Mouse (Mus musculus) heart, embryonic 16.5 days (tissue): Measurements from ENCODE around the gene Tbx15. TPM values are rescaled to one million over a fixed set of nuclear protein-coding genes. Genes with fewer than 3 reads are reported as not detected.

Experiments
- ATAC-seq: fragments of 200-750 bp; cut with Nextera tagmentation; replicated peaks from 2 replicates; pipeline ENCODE4 v1.8.0; 2017; ENCODE audit warnings: moderate number of reproducible peaks; ENCODE audit not compliant: insufficient read depth, low FRiP score; ENCODE audit errors: extremely low read depth
- H3K27ac ChIP-seq: fragments of 300-500 bp; sonication (generic); 2 replicates; pipeline ENCODE4 v1.5.1; 2014; ENCODE audit warnings: mild to moderate bottlenecking, low read length, control low read depth, moderate library complexity
- H3K27me3 ChIP-seq: fragments of 300-500 bp; sonication (generic); 2 replicates; pipeline ENCODE4 v1.6.1; 2014; ENCODE audit warnings: low read length, mixed read lengths; ENCODE audit not compliant: control insufficient read depth, insufficient read depth
- H3K36me3 ChIP-seq: fragments of 300-500 bp; sonication (generic); 2 replicates; pipeline ENCODE4 v1.6.1; 2014; ENCODE audit not compliant: control insufficient read depth, insufficient read depth
- H3K4me1 ChIP-seq: fragments of 300-500 bp; sonication (generic); 2 replicates; pipeline ENCODE4 v1.6.1; 2014; ENCODE audit warnings: low read length, mixed read lengths; ENCODE audit not compliant: control insufficient read depth, insufficient read depth
- H3K4me2 ChIP-seq: fragments of 300-500 bp; sonication (generic); 2 replicates; pipeline ENCODE4 v1.6.1; 2014; ENCODE audit warnings: low read depth, mild to moderate bottlenecking, control low read depth, low read length
- H3K4me3 ChIP-seq: fragments of 300-500 bp; sonication (generic); 2 replicates; pipeline ENCODE4 v1.5.1; 2014; ENCODE audit warnings: mild to moderate bottlenecking, control low read depth, low read length
- H3K9ac ChIP-seq: fragments of 300-500 bp; sonication (generic); 2 replicates; pipeline ENCODE4 v1.6.1; 2014; ENCODE audit warnings: low read length, control low read depth
- H3K9me3 ChIP-seq: fragments of 300-500 bp; sonication (generic); replicated peaks from 2 replicates; pipeline ENCODE4 v1.6.1; 2016; ENCODE audit warnings: low read length; ENCODE audit not compliant: control insufficient read depth
- WGBS: fragments of 180-500 bp; shearing (Covaris S2); extraction: QIAGEN DNeasy Blood & Tissue Kit; methylation state at CpG from one replicate; pipeline ENCODE4 v1.1.7; 2014; 5-methylcytosine and 5-hydroxymethylcytosine counted together
- polyA plus RNA-seq: library from polyadenylated mRNA; unstranded; fragments of >200 nt; fragmentation: Nextera tagmentation; extraction: Ambion mirVana; gene quantifications from 2 replicates; pipeline ENCODE4 v1.2.1, GENCODE M21; 2015

Gene Tbx15
- polyA plus RNA-seq, 1 experiment from 2014 or later, result 0.12 TPM

- Histone ChIP-seq H3K4me2 (no peak overlapping the region), H3K36me3 (no peaks in the 10 kb centered on the region), H3K27me3 (peaks cover 86% of the 10 kb centered on the region), H3K4me1 (no peaks in the 10 kb centered on the region), H3K9ac (no peak overlapping the region), H3K4me3 (no peak overlapping the region), H3K27ac (no peak overlapping the region), H3K9me3 (no peaks in the 10 kb centered on the region)
- no peak for ATAC-seq
- WGBS, result 4% methylated on average over 18 of the region's 18 CpGs
These were observed 21.2 kb downstream of the Tbx15 start for GRCm38 (mm10) chr3:99261371-99261791.

GRCm38 (mm10) chr3:99261986-99262385 is 21.8 kb downstream of the Tbx15 start:
- H3K4me3 ChIP-seq, result no peak overlapping the region
- no peak for ATAC-seq
- H3K27ac ChIP-seq, result no peak overlapping the region
- H3K36me3 ChIP-seq, result no peaks in the 10 kb centered on the region
- no peaks in the 10 kb centered on the region for H3K4me1 ChIP-seq
- H3K9me3 ChIP-seq, result no peaks in the 10 kb centered on the region
- H3K9ac ChIP-seq, result no peak overlapping the region
- 21% methylated on average over 2 of the region's 2 CpGs for WGBS
- H3K4me2 ChIP-seq, result no peak overlapping the region
- peaks cover 86% of the 10 kb centered on the region for H3K27me3 ChIP-seq

DNA sequence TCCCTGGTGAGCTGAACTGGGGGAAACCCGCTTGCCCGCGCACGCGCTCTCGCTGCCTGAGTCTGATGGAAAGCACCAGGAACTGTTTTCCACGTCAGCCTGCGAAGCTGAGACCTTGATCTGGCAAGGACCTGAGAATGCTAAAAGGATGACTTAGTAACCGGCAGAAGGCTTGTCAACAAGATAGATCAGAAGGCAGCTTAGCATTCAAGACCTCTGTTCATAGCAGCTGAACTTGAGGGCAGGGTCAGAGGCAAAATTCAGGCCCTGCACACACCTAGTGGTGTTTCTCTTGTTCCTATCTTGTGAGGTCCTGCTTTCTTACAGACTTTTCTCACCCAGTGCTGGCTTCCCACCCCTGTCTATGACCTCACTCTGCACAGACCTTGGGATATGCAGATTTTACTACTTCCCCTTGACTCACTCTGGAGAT is 23.3 kb downstream of the Tbx15 start:
- Histone ChIP-seq H3K4me1 (no peaks in the 10 kb centered on the region), H3K4me3 (no peak overlapping the region), H3K27me3 (peaks cover 74% of the 10 kb centered on the region), H3K9me3 (no peaks in the 10 kb centered on the region), H3K9ac (no peak overlapping the region), H3K27ac (no peak overlapping the region), H3K4me2 (no peak overlapping the region), H3K36me3 (no peaks in the 10 kb centered on the region)
- 19% methylated on average over 9 of the region's 9 CpGs for WGBS
- no peak for ATAC-seq

DNA sequence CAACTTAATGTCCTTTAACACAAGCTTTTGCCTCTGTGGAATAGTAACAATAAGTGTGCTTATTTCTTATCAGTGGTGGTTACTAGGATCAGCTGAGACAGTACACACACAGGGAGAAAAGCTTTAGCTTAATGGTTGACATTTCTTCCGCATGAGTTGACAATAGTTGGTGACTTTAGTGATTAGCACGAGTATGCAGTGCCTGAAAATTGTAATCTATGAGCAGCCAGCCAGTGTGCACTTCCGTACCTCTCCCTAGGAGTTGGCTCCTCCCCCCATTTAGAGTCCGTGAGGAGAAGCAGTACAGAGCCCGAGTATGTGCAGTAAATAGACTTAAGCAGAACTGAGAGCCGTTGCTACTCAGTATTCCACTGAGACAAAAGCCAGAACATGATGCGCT is 24.5 kb downstream of the Tbx15 start:
- no peak for ATAC-seq
- Histone ChIP-seq H3K4me2 (no peak overlapping the region), H3K27ac (no peak overlapping the region), H3K4me1 (no peaks in the 10 kb centered on the region), H3K4me3 (no peak overlapping the region), H3K36me3 (no peaks in the 10 kb centered on the region), H3K9ac (no peak overlapping the region), H3K27me3 (peaks cover 65% of the 10 kb centered on the region), H3K9me3 (no peaks in the 10 kb centered on the region)
- 27% methylated on average over 7 of the region's 7 CpGs for WGBS

DNA sequence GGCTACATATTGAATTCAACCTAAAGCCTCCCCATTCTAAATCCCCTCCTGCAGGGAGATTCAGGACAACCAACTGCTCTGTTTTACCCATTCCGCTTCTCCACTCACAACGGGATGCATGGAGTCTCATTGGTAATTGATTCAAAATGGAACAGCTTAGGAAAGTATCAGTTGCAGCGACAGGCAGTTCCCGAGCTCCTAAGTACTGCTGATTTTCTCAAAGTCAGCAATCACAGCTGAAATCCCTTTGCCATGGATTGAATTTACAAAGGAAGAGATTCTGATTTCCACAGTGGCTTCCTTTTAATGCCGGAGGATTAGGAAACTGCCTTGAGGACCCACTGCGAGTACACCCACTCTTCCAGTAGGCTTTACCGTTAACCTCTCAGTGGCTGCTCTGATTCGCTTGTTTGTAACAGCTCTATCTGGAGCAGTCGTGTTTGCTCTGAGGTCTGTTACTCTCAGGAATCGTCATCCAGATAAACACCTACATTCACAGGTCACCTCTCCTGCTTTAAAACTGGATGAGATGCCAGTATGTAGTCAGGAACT is 26.6 kb downstream of the Tbx15 start:
- H3K9ac ChIP-seq, result no peak overlapping the region
- no peak overlapping the region for H3K4me2 ChIP-seq
- no peak for ATAC-seq
- no peak overlapping the region for H3K4me3 ChIP-seq
- H3K9me3 ChIP-seq, result no peaks in the 10 kb centered on the region
- no peaks in the 10 kb centered on the region for H3K4me1 ChIP-seq
- no peaks in the 10 kb centered on the region for H3K36me3 ChIP-seq
- no peak overlapping the region for H3K27ac ChIP-seq
- WGBS, result 46% methylated on average over 10 of the region's 10 CpGs
- H3K27me3 ChIP-seq, result peaks cover 49% of the 10 kb centered on the region

- Histone ChIP-seq H3K4me1 (no peaks in the 10 kb centered on the region), H3K4me3 (no peak overlapping the region), H3K27me3 (0 out of 2 replicates have a peak, but pooled peaks cover 2% of the 10 kb centered on the region), H3K36me3 (no peaks in the 10 kb centered on the region), H3K27ac (no peak overlapping the region), H3K9me3 (no peaks in the 10 kb centered on the region), H3K4me2 (no peak overlapping the region), H3K9ac (no peak overlapping the region)
- WGBS, result 50% methylated on average over 12 of the region's 12 CpGs
- ATAC-seq, result no peak
These were observed 37.9 kb downstream of the Tbx15 start for GRCm38 (mm10) chr3:99277973-99278580.

DNA sequence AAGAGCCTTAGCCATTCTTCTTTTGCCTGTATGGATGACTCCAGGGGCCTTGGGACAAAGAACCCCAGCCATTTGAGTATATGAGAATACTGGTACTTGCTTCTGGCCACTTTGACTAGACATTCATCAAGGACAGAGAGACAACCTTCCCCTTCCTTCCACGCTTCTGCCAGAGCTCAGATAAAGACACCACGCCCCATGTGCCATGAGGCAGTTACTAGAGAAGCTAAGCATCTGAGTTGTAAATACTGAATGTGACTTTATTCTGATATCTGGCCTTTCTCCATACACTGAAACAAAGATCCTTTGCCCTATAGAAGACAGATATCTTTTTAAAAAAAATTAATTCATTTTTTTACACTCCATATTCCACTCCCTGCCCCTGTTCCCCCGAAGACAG is 39.5 kb downstream of the Tbx15 start:
- Histone ChIP-seq H3K27me3 (0 out of 2 replicates have a peak, but pooled peaks cover 2% of the 10 kb centered on the region), H3K27ac (no peak overlapping the region), H3K36me3 (no peaks in the 10 kb centered on the region), H3K4me2 (no peak overlapping the region), H3K4me1 (no peaks in the 10 kb centered on the region), H3K4me3 (no peak overlapping the region), H3K9ac (no peak overlapping the region), H3K9me3 (no peaks in the 10 kb centered on the region)
- ATAC-seq, result no peak
- WGBS, result 65% methylated on average over 3 of the region's 3 CpGs

DNA sequence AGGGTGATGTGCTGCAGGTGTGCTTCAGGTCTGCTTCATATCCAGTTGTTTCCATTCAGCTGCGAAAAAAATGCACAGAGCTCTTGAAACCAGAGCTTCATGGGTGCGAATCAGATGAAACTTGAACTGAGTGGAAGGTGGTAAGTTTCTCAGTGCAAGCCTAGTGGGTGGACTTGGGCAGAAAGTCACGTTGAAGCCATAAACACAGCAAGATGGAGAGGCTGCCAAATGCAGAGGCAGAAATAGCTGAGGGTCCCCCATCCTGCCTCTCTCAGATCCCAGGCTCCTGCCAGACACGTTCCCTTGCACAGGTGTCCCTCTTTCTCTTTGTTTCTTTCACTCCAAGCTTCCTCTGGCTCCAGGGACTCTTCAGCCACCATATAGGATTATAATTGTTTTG is 41.3 kb downstream of the Tbx15 start:
- 63% methylated on average over 4 of the region's 4 CpGs for WGBS
- Histone ChIP-seq H3K4me1 (no peaks in the 10 kb centered on the region), H3K27me3 (0 out of 2 replicates have a peak, but pooled peaks cover 2% of the 10 kb centered on the region), H3K4me2 (no peak overlapping the region), H3K36me3 (no peaks in the 10 kb centered on the region), H3K9me3 (no peaks in the 10 kb centered on the region), H3K9ac (no peak overlapping the region), H3K4me3 (no peak overlapping the region), H3K27ac (no peak overlapping the region)
- ATAC-seq, result no peak

- Histone ChIP-seq H3K27me3 (no peaks in the 10 kb centered on the region), H3K4me3 (no peak overlapping the region), H3K9me3 (no peaks in the 10 kb centered on the region), H3K4me1 (peaks cover 6% of the 10 kb centered on the region), H3K4me2 (no peak overlapping the region), H3K9ac (no peak overlapping the region), H3K27ac (no peak overlapping the region), H3K36me3 (no peaks in the 10 kb centered on the region)
- no peak for ATAC-seq
- WGBS, result 46% methylated on average over 2 of the region's 2 CpGs
These were observed 48.1 kb downstream of the Tbx15 start for GRCm38 (mm10) chr3:99288302-99288701.
